Mouse (Mus musculus) CH12.LX (cell line): Measurements from ENCODE around the gene Sec16a. TPM values are rescaled to one million over a fixed set of nuclear protein-coding genes. Genes with fewer than 3 reads are reported as not detected.

Experiments
- DNase-seq: peaks from one replicate; pipeline ENCODE4 v3.0.0-alpha.2; 2013; ENCODE audit errors: extremely low read depth
- H3K27ac ChIP-seq: 2 replicates; pipeline ENCODE4 v1.5.1; 2012; ENCODE audit warnings: low read depth, mild to moderate bottlenecking, control low read depth, moderate library complexity; ENCODE audit not compliant: insufficient read depth
- H3K27me3 ChIP-seq: replicated peaks from 2 replicates; pipeline ENCODE3; 2012; ENCODE audit warnings: inconsistent platforms
- H3K36me3 ChIP-seq, 2 experiments: replicated peaks in 1 of 2; 2 replicates each; pipeline versions ENCODE3 to v1.6.1; 2012; ENCODE audit warnings: inconsistent platforms in 1 of 2, low read length in 1 of 2, mild to moderate bottlenecking in 1 of 2, mixed read lengths in 1 of 2, moderate library complexity in 1 of 2; ENCODE audit not compliant: control insufficient read depth in 1 of 2, insufficient read depth in 1 of 2
- H3K4me1 ChIP-seq, 2 experiments: 2 replicates each; pipeline ENCODE4 v1.6.1; 2012; ENCODE audit warnings: inconsistent platforms in 1 of 2, moderate library complexity in 1 of 2; ENCODE audit not compliant: insufficient read depth in 2 of 2, control insufficient read depth in 1 of 2
- H3K4me2 ChIP-seq: 2 replicates; pipeline ENCODE4 v1.6.1; 2012; ENCODE audit warnings: low read depth, mild to moderate bottlenecking, control low read depth; ENCODE audit not compliant: poor library complexity, insufficient read depth, severe bottlenecking
- H3K4me3 ChIP-seq, 3 experiments: fragments of 150-350 bp in 1 of 3; sonication (generic) in 1 of 3; replicated peaks in 1 of 3; 2 replicates each; pipeline versions ENCODE3 to v1.5.1; 2011 to 2012; ENCODE audit warnings: low read depth in 2 of 3, low read length in 2 of 3, mild to moderate bottlenecking in 2 of 3, moderate library complexity in 2 of 3, control low read depth in 1 of 3, improper control_type of control experiment in 1 of 3, inconsistent platforms in 1 of 3, mixed read lengths in 1 of 3; ENCODE audit not compliant: poor library complexity in 1 of 3
- H3K79me2 ChIP-seq: replicated peaks from 2 replicates; pipeline ENCODE4 v1.6.1; 2012; ENCODE audit warnings: mild to moderate bottlenecking, moderate library complexity; ENCODE audit not compliant: control insufficient read depth, poor library complexity, insufficient read depth, severe bottlenecking; ENCODE audit errors: extremely low read depth
- H3K9ac ChIP-seq: 2 replicates; pipeline ENCODE4 v1.6.1; 2012; ENCODE audit warnings: low read depth, mild to moderate bottlenecking, control low read depth, moderate library complexity; ENCODE audit not compliant: insufficient read depth
- H3K9me3 ChIP-seq: replicated peaks from 2 replicates; pipeline ENCODE3; 2012; ENCODE audit warnings: low read length, inconsistent platforms, mixed read lengths
- CTCF ChIP-seq, 2 experiments: IDR thresholded peaks in 1 of 2; conservative IDR thresholded peaks in 1 of 2; 2 replicates each; pipeline ENCODE4 v1.5.1; 2011 to 2012; ENCODE audit warnings: low read depth in 2 of 2, low read length in 2 of 2, improper control_type of control experiment in 1 of 2, inconsistent platforms in 1 of 2, mild to moderate bottlenecking in 1 of 2, moderate library complexity in 1 of 2
- ELF1 ChIP-seq: IDR thresholded peaks from 2 replicates; pipeline ENCODE4 v1.6.1; 2014; ENCODE audit warnings: low read depth, mild to moderate bottlenecking, inconsistent platforms, low read length, improper control_type of control experiment
- ETS1 ChIP-seq: conservative IDR thresholded peaks from 2 replicates; pipeline ENCODE4 v1.6.1; 2012; ENCODE audit warnings: low read depth, mild to moderate bottlenecking, inconsistent platforms, low read length, improper control_type of control experiment, moderate library complexity
- JUN ChIP-seq: IDR thresholded peaks from 2 replicates; pipeline ENCODE4 v1.6.1; 2011; ENCODE audit warnings: low read depth, mild to moderate bottlenecking, low read length, improper control_type of control experiment, moderate library complexity; ENCODE audit not compliant: insufficient read depth
- JUND ChIP-seq: conservative IDR thresholded peaks from 2 replicates; pipeline ENCODE4 v1.6.1; 2011; ENCODE audit warnings: low read depth, low read length, improper control_type of control experiment
- KAT2A ChIP-seq: IDR thresholded peaks from 2 replicates; pipeline ENCODE4 v1.6.1; 2012; ENCODE audit warnings: low read length, improper control_type of control experiment, inconsistent platforms; ENCODE audit not compliant: insufficient replicate concordance
- MXI1 ChIP-seq: IDR thresholded peaks from 2 replicates; pipeline ENCODE4 v1.6.1; 2011; ENCODE audit warnings: mild to moderate bottlenecking, low read depth, low read length, improper control_type of control experiment
- SIN3A ChIP-seq: IDR thresholded peaks from 2 replicates; pipeline ENCODE4 v1.6.1; 2012; ENCODE audit warnings: low read length, improper control_type of control experiment, inconsistent platforms
- SMC3 ChIP-seq: IDR thresholded peaks from 2 replicates; pipeline ENCODE4 v1.6.1; 2011; ENCODE audit warnings: low read depth, low read length, improper control_type of control experiment
- dilution Hi-C: fragments of 300-500 bp; cut with MboI; formaldehyde crosslinking; loops from 2 replicates; pipeline ENCODE4 v1.14.3; 2020; ENCODE audit warnings: low sequenced_read_pairs; ENCODE audit not compliant: extremely low pct_unique_long_range_greater_than_20kb, extremely low pct_ligation_motif_present
- in situ Hi-C: fragments of 300-500 bp; cut with MboI; formaldehyde crosslinking; loops from 3 replicates; pipeline ENCODE4 v1.14.3; 2019; ENCODE audit warnings: low sequenced_read_pairs, low pct_ligation_motif_present, low pct_unique_long_range_greater_than_20kb, mixed read lengths
- polyA plus RNA-seq: library from polyadenylated mRNA; unstranded; fragments of >175 nt; gene quantifications from 2 replicates; pipeline ENCODE4 v1.2.1, GENCODE M21; 2012; ENCODE audit warnings: low read depth; ENCODE audit not compliant: insufficient read length
- total RNA-seq, 2 experiments: library from RNA; depleted of rRNA; stranded (reverse); fragments of 300-350 nt in 1 of 2; fragments of >200 nt in 1 of 2; gene quantifications; 2 replicates each; pipeline ENCODE4 v1.2.3; 2012 to 2014

Gene Sec16a
- total and polyA plus RNA-seq, 3 experiments: 22.8 to 38.9 (median 31.8) TPM

DNA sequence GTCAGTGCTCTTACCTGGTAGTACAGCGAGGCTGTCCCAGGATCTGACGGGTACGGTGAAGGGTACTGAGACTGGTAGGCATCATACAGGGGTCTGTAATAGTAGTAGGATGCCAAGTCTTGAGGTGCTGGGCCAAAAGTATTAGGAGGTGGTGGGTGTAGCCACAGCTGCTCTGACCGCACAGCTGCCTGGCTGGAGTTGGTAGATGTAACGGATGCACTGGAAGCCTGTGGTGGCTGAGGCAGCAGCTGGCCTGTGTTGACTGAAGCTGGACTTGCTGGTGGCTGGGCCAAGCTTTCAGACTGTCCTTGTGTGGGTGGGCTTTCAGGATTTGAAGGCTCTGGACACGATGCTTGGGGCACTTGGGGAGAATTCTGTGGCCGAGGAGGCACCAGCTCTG is 6.6 kb downstream of the Sec16a start:
- H3K9me3 ChIP-seq: no peaks in the 10 kb centered on the region
- no peaks in the 10 kb centered on the region for H3K27me3 ChIP-seq
- TF ChIP-seq KAT2A (no peak), MXI1 (no peak)
- DNase-seq: no peak
- in situ Hi-C loops (no loop called here), dilution Hi-C loops (no loop called here)
- H3K4me3 ChIP-seq: no peak overlapping the region
- peaks cover 0 to 26% of the 10 kb centered on the region in 2 experiments; a peak in 2 of 4 replicates for H3K4me1 ChIP-seq
- H3K27ac ChIP-seq: no peak overlapping the region
- no peak overlapping the region for H3K4me2 ChIP-seq
- H3K79me2 ChIP-seq: peaks cover 31% of the 10 kb centered on the region
- H3K36me3 ChIP-seq: peaks cover 66 to 84% of the 10 kb centered on the region in 2 experiments
- H3K9ac ChIP-seq: no peak overlapping the region

DNA sequence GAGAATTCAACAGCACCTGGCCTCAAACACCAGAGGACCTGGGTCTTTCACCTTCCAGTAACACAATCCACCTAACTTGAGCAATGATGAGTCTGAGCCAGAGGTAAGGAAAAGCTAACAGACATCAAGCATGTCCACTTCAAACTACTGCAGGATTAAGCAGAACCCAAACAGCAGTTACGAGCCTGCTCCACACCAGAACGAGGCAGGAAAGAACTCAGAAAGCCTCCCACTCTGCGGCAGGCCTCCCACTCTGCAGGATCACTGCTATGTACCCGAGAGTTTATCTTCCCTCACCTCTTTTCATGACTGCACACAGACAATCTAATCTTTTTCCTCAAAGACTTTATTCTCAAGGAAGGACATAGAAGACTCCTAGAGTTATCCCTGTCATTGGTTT is 7.8 kb downstream of the Sec16a start:
- dilution Hi-C loops: no loop called here

DNA sequence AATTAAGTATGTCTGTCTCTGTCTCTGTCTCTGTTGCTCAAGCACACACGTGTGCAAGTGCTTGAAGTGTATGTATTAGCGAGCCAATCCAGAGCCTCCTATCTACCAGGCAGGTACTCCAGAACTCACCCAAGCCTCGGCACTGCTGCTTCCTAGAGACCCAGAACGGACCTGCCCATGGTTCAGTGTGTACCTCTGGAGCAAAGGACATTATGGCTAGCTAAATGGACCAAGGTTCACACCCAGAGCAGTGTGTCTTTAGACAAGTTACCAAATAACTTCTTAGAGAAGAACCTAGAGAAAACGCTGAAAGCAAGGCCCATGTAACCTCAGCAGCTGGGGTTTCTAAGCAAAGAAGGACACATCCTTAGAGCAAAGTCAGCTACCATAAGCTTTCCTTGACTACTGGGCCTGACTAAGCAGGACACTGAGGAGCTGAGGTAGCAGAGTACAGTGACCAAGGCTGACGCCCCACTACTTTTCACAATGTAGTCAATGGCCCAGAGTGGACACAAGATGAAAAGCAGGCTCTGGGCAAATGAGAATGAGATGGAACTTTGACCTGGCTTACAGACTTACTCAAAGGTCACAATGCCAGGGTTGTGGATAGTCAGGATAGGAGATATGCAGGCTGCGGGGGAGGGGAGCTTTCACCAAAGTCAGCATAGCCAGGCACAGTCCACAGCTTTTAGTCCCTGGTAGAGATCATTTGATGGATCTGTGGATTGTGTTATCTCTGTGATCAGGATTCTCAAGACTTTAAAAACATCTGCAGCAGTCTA is 10.0 kb downstream of the Sec16a start:
- in situ Hi-C loops (no loop called here), dilution Hi-C loops (no loop called here)
- H3K27me3 ChIP-seq: no peaks in the 10 kb centered on the region

More for the DNA sequence above, 7.8 kb downstream of the Sec16a start:
- peaks cover 74 to 91% of the 10 kb centered on the region in 2 experiments for H3K36me3 ChIP-seq
- H3K27me3 ChIP-seq: no peaks in the 10 kb centered on the region
- no peak for TF ChIP-seq JUN
- TF ChIP-seq JUND: no peak
- no peak for TF ChIP-seq ELF1
- TF ChIP-seq ETS1: no peak
- TF ChIP-seq SIN3A: no peak
- H3K9ac ChIP-seq: no peak overlapping the region
- H3K4me2 ChIP-seq: no peak overlapping the region
- H3K79me2 ChIP-seq: peaks cover 22% of the 10 kb centered on the region
- no peak overlapping the region for H3K4me3 ChIP-seq
- peaks cover 0 to 15% of the 10 kb centered on the region in 2 experiments; a peak in 1 of 4 replicates for H3K4me1 ChIP-seq
- no peak for DNase-seq
- in situ Hi-C loops: no loop called here
- H3K27ac ChIP-seq: no peak overlapping the region
- no peaks in the 10 kb centered on the region for H3K9me3 ChIP-seq

More for the DNA sequence above, 10.0 kb downstream of the Sec16a start:
- TF ChIP-seq SIN3A (no peak), CTCF (conservative IDR thresholded peaks at IDR 0.05 in 1 of 2, IDR thresholded peaks at IDR 0.05 in 1 of 2; ENCODE audit: low read depth in 2 of 2, low read length in 2 of 2) (no peak), SMC3 (no peak), MXI1 (no peak)
- TF ChIP-seq, all 38 proteins: peak for 0
- DNase-seq: no peak
- Histone ChIP-seq H3K79me2 (peaks cover 12% of the 10 kb centered on the region), H3K4me3 (no peak overlapping the region), H3K4me1 (peaks cover 0 to 15% of the 10 kb centered on the region in 2 experiments; a peak in 1 of 4 replicates), H3K9ac (no peak overlapping the region), H3K27ac (no peak overlapping the region), H3K36me3 (peaks cover 69 to 86% of the 10 kb centered on the region in 2 experiments), H3K9me3 (no peaks in the 10 kb centered on the region), H3K4me2 (no peak overlapping the region)
